Mouse (Mus musculus) E14TG2a.4 (cell line): ENCODE data around the gene Hoxd13.

Source experiments
- CTCF ChIP-seq: conservative IDR thresholded peaks from 2 replicates; pipeline ENCODE4 v1.5.1; 2014; ENCODE audit warnings: low read length
- NANOG ChIP-seq: IDR thresholded peaks from 2 replicates; pipeline ENCODE4 v1.6.1; 2014; ENCODE audit warnings: borderline replicate concordance, low read length, mixed read lengths

DNA sequence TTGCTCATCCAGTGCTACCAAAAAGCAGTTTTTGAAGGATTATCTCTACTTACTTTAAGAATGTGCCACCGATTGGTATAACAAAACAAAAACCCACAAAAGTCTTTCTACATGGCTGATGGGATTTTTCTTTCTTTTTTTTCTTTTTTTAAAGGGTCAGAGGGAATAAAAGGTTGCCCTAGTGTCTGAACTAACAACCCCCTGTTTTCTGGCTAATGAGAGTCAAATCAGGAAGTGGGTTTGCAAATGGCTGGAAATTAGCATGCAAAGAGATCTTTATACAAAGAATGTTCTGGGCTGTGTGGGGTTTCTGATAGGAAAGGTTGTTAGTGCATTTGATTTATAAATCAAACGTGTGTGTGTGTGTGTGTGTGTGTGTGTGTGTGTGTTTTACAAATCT is 52.3 kb downstream of the Hoxd13 start:
- TF ChIP-seq NANOG (no peak), CTCF (no peak)
